Mouse (Mus musculus): ENCODE measurements at regions not wholly inside any gene's neighbourhood (a gene's known extent, or its start where the extent isn't known, plus 50 kb on each side); places are given as distances from the start of the nearest gene placed in this dataset.

DNA sequence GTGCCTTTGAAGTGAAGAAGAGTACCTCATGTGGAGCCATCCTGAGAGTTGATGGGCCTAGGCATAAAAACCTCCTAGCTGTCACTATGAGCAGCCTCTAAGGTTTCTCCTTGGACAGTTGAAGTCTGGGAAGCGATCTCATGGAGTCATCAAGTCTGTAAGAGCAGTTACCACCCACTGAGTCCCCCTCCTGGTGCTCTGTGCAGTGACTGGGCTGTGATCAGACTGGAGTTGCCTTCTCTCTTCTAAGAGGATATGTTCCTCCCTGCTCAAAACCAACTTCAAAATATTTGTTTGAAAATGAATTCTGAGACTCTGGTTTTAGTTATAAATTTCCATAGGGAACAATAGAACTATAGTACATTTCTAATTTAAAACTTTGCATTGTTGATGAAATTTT lies 283.3 kb downstream of the Cetn3 start:
- no peak overlapping the region for H3K4me3 ChIP-seq (ENCODE audit: low read depth, low read length)
- ATAC-seq: no peak
- TF ChIP-seq CTCF (IDR thresholded peaks at IDR 0.05; ENCODE audit: low read depth): no peak
- WGBS: 50% methylated on average over 1 of the region's 1 CpGs
- no peaks in the 10 kb centered on the region for H3K4me1 ChIP-seq (replicated peaks; ENCODE audit: control insufficient read depth, insufficient read depth, low read length)
- H3K36me3 ChIP-seq (ENCODE audit: control insufficient read depth, insufficient read depth): no peaks in the 10 kb centered on the region
- H3K27me3 ChIP-seq (replicated peaks; ENCODE audit: control insufficient read depth, insufficient read depth, low read length): no peaks in the 10 kb centered on the region
- H3K9me3 ChIP-seq (ENCODE audit: control insufficient read depth): no peaks in the 10 kb centered on the region
- no peak overlapping the region for H3K27ac ChIP-seq (ENCODE audit: low read depth, low read length)
- H3K4me2 ChIP-seq (replicated peaks; ENCODE audit: low read depth): no peak overlapping the region
- H3K9ac ChIP-seq (ENCODE audit: low read depth, low read length): no peak overlapping the region

DNA sequence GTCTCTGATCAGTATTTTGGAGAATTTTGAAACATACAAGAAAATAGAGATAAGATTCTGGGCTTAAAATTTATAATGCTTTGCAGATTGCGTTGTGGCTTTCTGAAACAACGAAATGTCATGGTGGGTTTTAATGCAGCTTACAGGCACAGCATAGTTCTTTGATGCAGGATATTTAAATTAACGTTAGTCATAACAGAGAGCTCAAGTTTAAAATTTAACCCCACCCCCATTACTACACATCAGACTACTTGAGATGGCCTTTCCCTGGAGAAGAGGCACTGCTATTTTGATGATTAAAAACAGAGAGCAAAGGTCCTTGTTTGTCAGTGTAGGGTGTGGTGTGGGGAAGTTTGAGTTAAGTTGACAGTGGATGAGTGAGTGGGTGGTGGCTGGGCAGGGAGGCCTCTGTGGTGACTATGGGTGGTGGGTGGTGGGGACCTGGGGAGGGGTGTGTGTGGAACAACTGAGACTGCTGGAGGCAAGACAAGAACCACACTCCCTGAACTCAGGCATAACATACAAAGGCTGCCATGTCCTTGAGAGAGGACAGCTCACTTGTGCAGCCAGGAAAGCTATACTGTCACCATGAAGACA lies 283.9 kb downstream of the Cetn3 start:
- no peaks in the 10 kb centered on the region for H3K4me1 ChIP-seq (replicated peaks; ENCODE audit: control insufficient read depth, insufficient read depth, low read length)
- H3K27ac ChIP-seq (ENCODE audit: low read depth, low read length): no peak overlapping the region

DNA sequence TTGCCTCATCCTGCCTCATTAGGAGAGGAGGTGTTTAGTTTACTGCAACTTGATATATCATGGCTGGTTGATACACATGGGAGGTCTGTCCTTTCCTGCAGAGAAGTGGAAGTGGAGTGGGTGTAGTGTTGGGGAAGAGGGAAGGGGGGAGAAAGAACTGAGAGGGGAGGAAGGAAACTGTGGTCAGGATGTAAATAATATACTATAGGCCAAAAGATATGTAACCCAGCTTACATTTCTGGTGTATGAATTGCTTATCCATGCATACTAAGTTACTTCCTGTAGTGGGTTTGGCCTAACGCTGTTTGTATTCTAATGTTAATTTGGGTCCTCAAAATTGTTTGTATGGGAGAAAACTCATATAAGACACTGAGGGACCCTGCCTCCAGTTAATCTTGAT lies 289.6 kb downstream of the Cetn3 start:
- Histone ChIP-seq H3K27ac (ENCODE audit: low read depth, low read length) (no peak overlapping the region), H3K9ac (ENCODE audit: low read depth, low read length) (no peak overlapping the region), H3K27me3 (replicated peaks; ENCODE audit: control insufficient read depth, insufficient read depth, low read length) (no peaks in the 10 kb centered on the region), H3K36me3 (ENCODE audit: control insufficient read depth, insufficient read depth) (no peaks in the 10 kb centered on the region), H3K4me2 (replicated peaks; ENCODE audit: low read depth) (no peak overlapping the region), H3K4me3 (ENCODE audit: low read depth, low read length) (no peak overlapping the region), H3K4me1 (replicated peaks; ENCODE audit: control insufficient read depth, insufficient read depth, low read length) (no peaks in the 10 kb centered on the region), H3K9me3 (ENCODE audit: control insufficient read depth) (no peaks in the 10 kb centered on the region)
- ATAC-seq: no peak
- WGBS: 78% methylated on average over 1 of the region's 1 CpGs
- no peak for TF ChIP-seq CTCF (IDR thresholded peaks at IDR 0.05; ENCODE audit: low read depth)

More for the DNA sequence above, 283.9 kb downstream of the Cetn3 start:
- H3K4me2 ChIP-seq (replicated peaks; ENCODE audit: low read depth): no peak overlapping the region
- H3K4me3 ChIP-seq (ENCODE audit: low read depth, low read length): no peak overlapping the region
- WGBS: 73% methylated on average over 3 of the region's 3 CpGs
- H3K36me3 ChIP-seq (ENCODE audit: control insufficient read depth, insufficient read depth): no peaks in the 10 kb centered on the region
- ATAC-seq: no peak
- H3K9me3 ChIP-seq (ENCODE audit: control insufficient read depth): no peaks in the 10 kb centered on the region
- no peak overlapping the region for H3K9ac ChIP-seq (ENCODE audit: low read depth, low read length)
- H3K27me3 ChIP-seq (replicated peaks; ENCODE audit: control insufficient read depth, insufficient read depth, low read length): no peaks in the 10 kb centered on the region
- no peak for TF ChIP-seq CTCF (IDR thresholded peaks at IDR 0.05; ENCODE audit: low read depth)

DNA sequence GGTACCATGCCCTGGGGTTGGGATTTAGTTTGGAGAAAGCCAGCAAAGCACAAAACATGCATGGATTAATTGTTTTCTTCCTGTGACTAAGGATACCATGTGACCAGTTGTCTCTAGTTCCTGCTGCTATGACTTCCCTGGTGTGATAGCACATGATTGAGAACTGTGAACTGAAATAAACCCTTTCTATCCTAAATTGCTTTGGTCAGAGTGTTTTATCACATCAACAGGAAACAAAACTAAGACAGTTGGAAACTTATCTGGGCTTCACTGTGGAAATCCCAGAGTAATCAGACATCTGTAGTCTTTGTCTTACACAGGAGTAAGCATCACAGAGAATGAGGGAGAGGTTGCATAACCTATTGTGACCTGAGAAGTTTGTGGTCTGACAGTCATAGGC lies 290.5 kb downstream of the Cetn3 start:
- Histone ChIP-seq H3K27ac (ENCODE audit: low read depth, low read length) (no peak overlapping the region), H3K36me3 (ENCODE audit: control insufficient read depth, insufficient read depth) (no peaks in the 10 kb centered on the region), H3K9me3 (ENCODE audit: control insufficient read depth) (no peaks in the 10 kb centered on the region), H3K27me3 (replicated peaks; ENCODE audit: control insufficient read depth, insufficient read depth, low read length) (no peaks in the 10 kb centered on the region), H3K9ac (ENCODE audit: low read depth, low read length) (no peak overlapping the region), H3K4me3 (ENCODE audit: low read depth, low read length) (no peak overlapping the region), H3K4me2 (replicated peaks; ENCODE audit: low read depth) (no peak overlapping the region), H3K4me1 (replicated peaks; ENCODE audit: control insufficient read depth, insufficient read depth, low read length) (no peaks in the 10 kb centered on the region)
- ATAC-seq: no peak
- TF ChIP-seq CTCF (IDR thresholded peaks at IDR 0.05; ENCODE audit: low read depth): no peak

DNA sequence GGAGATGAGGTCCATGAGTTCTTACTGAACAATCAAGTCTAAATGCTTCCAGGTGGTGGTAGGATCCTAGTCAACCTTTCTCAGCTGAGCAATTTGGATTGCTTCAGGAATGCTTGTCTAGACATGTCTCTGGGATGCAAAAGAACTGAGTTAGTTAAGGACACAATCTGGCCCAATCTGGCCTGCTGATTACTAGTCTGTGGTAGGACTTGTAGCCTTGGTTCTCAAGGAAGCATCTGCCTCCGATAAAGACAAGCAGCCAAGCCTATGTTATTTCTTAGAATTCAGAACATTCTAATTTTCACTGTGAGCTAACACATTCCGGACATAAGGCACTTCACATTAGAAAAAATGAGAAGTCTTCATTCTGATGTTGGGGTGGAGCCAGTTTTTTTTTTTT lies 298.5 kb downstream of the Cetn3 start:
- H3K9ac ChIP-seq (ENCODE audit: low read depth, low read length): no peak overlapping the region
- no peaks in the 10 kb centered on the region for H3K27me3 ChIP-seq (replicated peaks; ENCODE audit: control insufficient read depth, insufficient read depth, low read length)
- ATAC-seq: no peak
- no peaks in the 10 kb centered on the region for H3K4me1 ChIP-seq (replicated peaks; ENCODE audit: control insufficient read depth, insufficient read depth, low read length)
- H3K27ac ChIP-seq (ENCODE audit: low read depth, low read length): no peak overlapping the region
- H3K4me3 ChIP-seq (ENCODE audit: low read depth, low read length): no peak overlapping the region
- 82% methylated on average over 2 of the region's 2 CpGs for WGBS
- no peaks in the 10 kb centered on the region for H3K36me3 ChIP-seq (ENCODE audit: control insufficient read depth, insufficient read depth)
- H3K4me2 ChIP-seq (replicated peaks; ENCODE audit: low read depth): no peak overlapping the region
- H3K9me3 ChIP-seq (ENCODE audit: control insufficient read depth): no peaks in the 10 kb centered on the region
- TF ChIP-seq CTCF (IDR thresholded peaks at IDR 0.05; ENCODE audit: low read depth): no peak

DNA sequence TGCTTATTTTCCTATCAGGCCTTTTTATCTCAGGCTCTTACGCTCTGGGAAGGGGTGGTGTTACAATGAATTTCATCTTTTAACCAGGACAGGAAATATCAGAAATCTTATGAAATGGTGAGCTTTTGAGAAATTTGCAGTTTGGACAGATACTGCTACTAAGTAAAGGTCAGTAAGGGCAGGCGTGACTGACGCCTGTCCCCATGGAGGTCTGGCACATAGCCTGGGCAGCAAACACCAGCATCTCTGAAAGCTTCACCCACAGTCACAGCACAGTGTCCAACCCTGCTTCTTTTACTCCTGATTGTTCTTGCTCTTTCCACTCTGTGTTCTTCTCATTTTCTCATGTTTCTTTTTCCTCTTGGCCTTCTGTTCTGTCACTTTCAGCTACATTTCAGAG lies 304.8 kb downstream of the Cetn3 start:
- H3K4me2 ChIP-seq (replicated peaks; ENCODE audit: low read depth): no peak overlapping the region
- no peak overlapping the region for H3K27ac ChIP-seq (ENCODE audit: low read depth, low read length)
- H3K9ac ChIP-seq (ENCODE audit: low read depth, low read length): no peak overlapping the region
- 64% methylated on average over 3 of the region's 3 CpGs for WGBS
- H3K27me3 ChIP-seq (replicated peaks; ENCODE audit: control insufficient read depth, insufficient read depth, low read length): no peaks in the 10 kb centered on the region
- no peak for ATAC-seq
- no peaks in the 10 kb centered on the region for H3K36me3 ChIP-seq (ENCODE audit: control insufficient read depth, insufficient read depth)
- H3K4me3 ChIP-seq (ENCODE audit: low read depth, low read length): no peak overlapping the region
- TF ChIP-seq CTCF (IDR thresholded peaks at IDR 0.05; ENCODE audit: low read depth): no peak
- no peaks in the 10 kb centered on the region for H3K9me3 ChIP-seq (ENCODE audit: control insufficient read depth)
- H3K4me1 ChIP-seq (replicated peaks; ENCODE audit: control insufficient read depth, insufficient read depth, low read length): no peaks in the 10 kb centered on the region

DNA sequence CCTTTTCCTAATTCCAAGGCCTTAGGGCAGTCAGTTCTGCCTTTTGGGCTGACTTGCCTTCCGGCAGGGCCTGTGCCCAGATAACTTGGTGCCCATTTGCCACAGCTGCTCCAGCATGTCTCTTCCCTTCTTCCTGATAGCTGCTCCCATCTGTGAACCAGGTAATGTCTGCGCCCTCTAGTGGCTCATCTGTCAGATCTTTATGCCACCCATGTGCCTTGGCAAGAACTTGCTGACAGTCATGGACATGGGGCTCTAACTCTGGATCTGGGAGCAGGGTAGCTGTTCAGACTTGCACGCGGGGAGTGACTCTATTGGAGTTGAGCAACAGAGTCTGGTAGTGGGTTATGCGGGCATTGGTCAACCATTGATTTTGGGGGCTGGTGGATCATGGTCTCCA lies 309.3 kb downstream of the Cetn3 start:
- Histone ChIP-seq H3K4me2 (replicated peaks; ENCODE audit: low read depth) (no peak overlapping the region), H3K4me3 (ENCODE audit: low read depth, low read length) (no peak overlapping the region), H3K27me3 (replicated peaks; ENCODE audit: control insufficient read depth, insufficient read depth, low read length) (no peaks in the 10 kb centered on the region), H3K36me3 (ENCODE audit: control insufficient read depth, insufficient read depth) (no peaks in the 10 kb centered on the region), H3K27ac (ENCODE audit: low read depth, low read length) (no peak overlapping the region), H3K4me1 (replicated peaks; ENCODE audit: control insufficient read depth, insufficient read depth, low read length) (no peaks in the 10 kb centered on the region), H3K9ac (ENCODE audit: low read depth, low read length) (no peak overlapping the region), H3K9me3 (ENCODE audit: control insufficient read depth) (no peaks in the 10 kb centered on the region)
- WGBS: 81% methylated on average over 5 of the region's 5 CpGs
- peak; percentile 48; the same call in 1 of the 2 replicates for TF ChIP-seq CTCF (IDR thresholded peaks at IDR 0.05; ENCODE audit: low read depth)
- ATAC-seq: no peak

Measured in intestine, postnatal 0 days (tissue).